Mouse (Mus musculus): Measurements from ENCODE around the gene Gm28230.

DNA sequence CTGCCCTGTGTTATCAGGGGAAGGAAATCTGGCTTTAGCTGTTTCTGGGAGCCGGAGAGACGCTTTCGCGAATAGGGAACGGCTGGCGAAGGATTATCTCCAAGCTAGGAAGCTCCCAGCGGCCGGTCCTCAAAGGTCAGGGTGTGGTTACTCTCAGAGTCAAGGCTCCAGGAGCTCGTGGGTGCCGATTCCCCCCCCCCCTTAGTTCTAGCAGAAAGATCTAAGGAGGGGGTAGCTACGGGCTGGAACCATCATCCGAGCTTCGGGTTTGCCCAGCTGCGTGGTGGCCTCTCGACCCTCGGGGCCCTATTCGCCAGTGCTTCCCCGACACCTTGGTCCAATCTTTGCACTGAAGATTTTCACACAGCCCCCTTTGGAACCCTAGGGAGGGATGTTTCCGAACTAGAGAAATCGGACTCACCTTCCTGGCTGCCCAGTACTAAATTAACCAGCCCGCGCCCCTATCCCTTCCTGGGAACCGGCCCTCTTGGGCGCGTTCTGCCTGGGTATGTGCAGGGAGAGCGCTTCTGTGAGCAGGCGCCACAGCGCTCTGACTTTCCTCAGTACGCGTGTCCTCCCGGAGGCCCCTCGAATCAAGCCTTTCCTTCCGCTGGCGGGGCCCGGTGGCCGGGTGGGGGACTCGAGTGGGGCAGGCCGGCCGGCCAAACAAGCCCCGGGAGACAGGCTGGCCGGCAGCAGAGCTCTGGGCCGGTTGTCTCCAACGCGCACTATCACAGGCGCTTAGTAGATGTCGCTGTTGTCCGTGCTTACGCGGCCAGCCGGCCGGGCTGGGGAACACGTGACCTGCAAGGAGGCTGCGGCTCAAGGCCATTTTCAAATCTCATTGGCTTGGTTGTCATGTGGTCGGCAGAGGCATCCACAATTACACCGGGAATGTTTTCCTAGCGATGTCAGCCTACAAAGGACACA lies 35.2 kb upstream of the Gm28230 start, which contains the start of gene Hoxd10:
- TF ChIP-seq GATA1 (IDR thresholded peaks at IDR 0.05; ENCODE audit: borderline replicate concordance, low read length), result no peak
- no peak for TF ChIP-seq FLI1 (IDR thresholded peaks at IDR 0.05; ENCODE audit: low read length)
